Mouse (Mus musculus): Measurements from ENCODE around the gene Ptov1. TPM values are rescaled to one million over a fixed set of nuclear protein-coding genes. Genes with fewer than 3 reads are reported as not detected.

Gene Ptov1
- polyA plus RNA-seq, 1 experiment: 306 TPM

DNA sequence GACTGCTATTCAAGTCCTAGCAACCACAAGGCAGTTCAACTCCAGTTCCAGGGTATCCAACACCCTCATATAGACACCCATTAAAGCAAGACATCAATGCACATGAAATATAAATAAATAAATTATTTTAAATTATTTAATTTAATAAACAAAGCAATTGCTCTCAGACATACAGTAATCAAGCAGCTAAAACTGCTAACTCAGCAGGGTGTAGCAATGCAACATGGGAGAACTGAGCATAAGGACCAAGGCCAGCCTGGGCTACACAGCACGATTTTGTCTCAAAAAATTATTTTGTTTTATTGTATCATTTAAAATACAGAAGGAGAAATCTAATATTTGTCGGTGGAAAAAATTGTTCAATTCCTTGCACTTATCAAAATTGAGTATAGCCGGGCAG lies 24.6 kb upstream of the Ptov1 start:
- TF ChIP-seq GATA1 (IDR thresholded peaks at IDR 0.05; ENCODE audit: low read length): no peak

DNA sequence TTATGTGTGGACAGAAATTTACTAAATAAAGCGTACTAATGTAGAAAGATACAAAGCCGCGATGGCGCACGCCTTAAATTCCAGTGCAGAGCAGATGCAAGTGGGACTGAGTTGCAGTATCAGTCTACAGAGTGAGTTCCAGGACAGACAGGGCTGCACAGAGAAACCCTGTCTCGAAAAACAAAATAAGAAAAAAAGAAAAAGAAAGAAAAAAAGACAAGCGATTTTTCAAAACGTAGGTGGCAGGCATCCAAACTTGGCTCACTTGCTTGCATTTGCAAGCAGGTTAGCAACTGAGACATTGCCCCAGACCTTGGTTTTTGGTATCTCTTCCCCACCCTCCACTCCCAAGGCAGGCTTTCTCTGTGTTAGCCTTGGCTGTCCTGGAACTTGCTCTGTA lies 23.6 kb upstream of the Ptov1 start:
- TF ChIP-seq GATA1 (IDR thresholded peaks at IDR 0.05; ENCODE audit: low read length): no peak

DNA sequence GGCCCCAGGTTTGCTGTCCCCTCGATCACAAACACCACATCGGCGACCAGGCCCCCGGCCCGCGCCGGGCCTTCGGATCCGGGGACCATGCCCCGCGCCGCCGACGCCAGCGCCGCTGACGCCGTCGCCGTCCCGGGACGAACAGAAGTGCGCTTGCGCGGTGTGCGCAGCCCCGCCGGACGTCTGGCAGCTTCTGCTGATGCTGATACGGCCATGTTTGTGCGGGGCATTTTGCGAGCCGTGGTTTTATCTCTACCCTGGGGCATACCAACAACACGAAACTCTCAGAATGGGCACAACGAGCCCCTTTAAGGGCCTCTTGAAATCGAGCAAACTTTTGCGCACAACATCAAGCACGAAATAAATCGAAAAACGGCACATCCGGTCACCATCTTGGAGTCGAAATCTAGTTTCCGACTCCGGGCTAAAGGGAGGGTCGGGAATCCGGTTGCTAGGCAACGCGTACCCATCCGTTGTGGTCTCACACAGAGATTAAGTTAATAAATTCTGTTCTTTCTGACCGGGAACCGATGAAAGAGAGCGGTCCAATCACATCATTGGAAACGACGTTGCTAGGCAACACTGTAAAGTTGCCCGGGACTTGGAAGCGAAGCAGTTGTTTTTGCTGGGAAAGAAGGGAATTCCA lies 22.8 kb upstream of the Ptov1 start, which contains the start of gene Med25:
Med25 (minus strand) TSS at position 437 of the 646 bp plus-strand sequence.
- TF ChIP-seq GATA1 (IDR thresholded peaks at IDR 0.05; ENCODE audit: low read length): no peak

DNA sequence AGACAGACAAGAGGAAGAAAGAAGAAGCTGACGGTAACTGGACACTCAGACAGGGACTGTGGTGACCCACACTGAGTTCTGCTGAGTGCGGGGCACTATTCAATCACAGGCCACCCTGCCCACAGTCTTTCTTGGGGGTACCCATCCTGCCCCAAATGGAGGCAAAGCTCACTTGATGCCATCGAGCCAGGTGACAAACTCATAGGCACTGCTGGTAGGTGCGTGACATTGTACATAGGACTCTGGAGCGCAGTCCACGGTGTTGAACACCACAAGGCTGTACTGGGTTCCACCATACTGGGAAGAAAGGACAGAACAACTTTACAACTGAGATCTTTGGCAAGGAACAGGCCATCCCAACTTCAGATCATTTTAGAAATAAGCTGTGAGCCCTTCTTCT lies 22.0 kb upstream of the Ptov1 start:
- TF ChIP-seq GATA1 (IDR thresholded peaks at IDR 0.05; ENCODE audit: low read length): no peak

DNA sequence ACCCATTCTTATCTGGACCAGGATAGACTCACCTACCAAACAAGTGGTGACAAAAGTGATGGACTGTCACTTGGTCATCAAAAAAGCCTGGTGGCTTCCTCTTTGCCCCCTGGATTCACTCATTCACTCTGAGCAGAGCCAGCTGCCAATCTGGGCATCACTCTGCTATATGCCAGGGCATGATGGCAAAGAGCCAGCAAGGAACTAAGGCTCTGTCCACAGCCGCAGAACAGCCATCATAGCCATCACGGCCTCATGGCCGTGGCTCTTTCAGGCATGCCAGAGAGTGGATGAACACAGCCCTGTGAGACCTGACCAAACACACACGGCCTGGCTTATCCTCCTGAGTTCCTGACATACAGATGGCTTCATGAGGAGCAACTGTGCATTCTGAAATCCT lies 21.1 kb upstream of the Ptov1 start:
- TF ChIP-seq GATA1 (IDR thresholded peaks at IDR 0.05; ENCODE audit: low read length): no peak

DNA sequence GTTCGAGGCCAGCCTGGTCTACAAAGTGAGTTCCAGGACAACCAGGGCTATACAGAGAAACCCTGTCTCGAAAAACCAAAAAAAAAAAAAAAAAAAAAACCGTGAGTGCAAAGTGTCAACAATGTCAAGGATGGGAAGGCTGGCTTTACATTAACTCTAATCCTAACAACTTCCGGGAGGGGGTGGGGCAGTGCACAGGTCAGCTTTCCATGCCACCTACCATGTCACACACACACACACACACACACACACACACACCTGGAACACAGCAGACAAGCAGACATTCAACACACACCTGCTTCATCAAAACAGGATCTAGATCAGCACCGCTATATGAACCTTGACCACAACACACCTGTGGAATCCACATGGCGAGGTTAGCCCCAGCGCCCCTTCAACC lies 20.6 kb upstream of the Ptov1 start:
- TF ChIP-seq GATA1 (IDR thresholded peaks at IDR 0.05; ENCODE audit: low read length): no peak

DNA sequence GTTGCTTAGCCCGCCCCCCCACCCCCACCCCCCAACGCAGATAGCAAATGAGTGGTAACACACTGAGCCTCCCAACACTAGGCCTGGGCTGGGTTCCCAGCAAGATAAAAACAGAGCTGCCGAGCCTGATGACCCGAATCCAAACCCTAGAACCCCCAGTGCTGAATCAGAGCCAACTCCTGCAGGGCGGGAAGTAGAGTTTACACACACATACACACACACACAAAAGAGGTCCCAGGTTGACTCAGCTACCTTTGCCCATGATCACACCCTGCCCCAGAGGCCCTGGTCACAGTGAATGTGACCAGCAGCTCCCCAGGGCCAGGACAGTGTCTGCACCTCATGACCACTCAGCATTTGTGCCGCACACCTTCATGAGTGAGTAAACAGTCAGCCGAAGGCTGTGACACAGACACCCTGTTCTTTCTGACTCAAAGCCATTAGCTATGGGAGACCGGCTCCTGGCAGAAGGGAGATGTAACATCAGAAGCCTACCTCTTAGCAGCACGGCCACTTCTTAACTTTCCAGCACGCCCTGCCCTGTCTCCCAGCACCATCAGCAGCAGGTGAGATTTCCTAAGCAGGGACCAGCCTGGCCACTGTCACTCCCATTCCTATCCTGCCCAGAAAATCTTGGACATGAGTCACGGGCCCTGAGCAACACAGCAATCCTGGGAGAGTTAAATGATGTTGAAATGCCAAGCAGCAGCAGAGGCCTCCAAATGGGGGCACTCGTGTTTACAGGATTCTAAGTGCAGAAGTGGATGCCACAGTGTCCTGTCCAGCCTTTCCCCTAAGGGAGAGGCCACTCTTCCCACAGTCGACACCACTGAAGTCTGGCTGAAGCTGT lies 18.9 kb upstream of the Ptov1 start:
- TF ChIP-seq GATA1 (IDR thresholded peaks at IDR 0.05; ENCODE audit: low read length): no peak

DNA sequence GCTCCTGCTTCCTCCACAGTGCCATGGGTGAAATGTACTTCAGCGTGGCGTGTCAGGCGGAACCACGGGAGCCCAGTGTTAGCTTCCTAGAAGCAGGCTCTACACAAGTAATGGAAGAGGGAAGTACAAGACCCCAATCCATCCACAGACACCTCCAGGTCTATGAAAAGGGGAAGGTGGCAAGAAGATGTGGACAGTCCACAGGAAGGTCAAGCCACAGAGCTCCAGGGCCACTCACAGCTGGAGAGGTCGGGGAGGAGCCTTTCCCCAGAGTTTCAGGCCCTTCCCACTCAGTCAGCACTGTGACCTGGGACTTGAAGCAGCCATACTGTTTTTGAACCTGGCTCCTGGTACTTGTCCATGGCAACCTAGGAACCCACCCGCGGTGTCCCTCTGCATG lies 17.4 kb upstream of the Ptov1 start:
- TF ChIP-seq GATA1 (IDR thresholded peaks at IDR 0.05; ENCODE audit: low read length): no peak

DNA sequence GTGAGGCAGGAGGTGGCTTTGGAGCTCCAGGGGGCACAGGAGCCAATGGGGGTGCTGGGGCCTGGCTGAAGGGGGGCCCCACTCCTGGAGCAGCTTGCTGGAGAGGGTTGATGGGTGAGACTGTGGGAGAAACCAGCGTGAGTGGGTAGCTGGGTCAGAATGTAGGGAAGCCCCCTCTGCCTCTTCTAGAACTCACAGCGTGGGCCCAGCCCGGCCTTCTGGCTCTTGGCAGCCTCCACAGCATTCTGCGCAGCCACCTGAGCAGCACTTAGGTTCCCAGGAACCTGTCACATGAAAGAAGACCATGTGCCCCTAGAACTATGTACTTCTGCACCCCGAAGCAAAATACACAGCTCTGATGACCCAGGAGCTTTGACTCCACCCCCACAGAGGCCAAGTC lies 15.0 kb upstream of the Ptov1 start:
- no peak for TF ChIP-seq GATA1 (IDR thresholded peaks at IDR 0.05; ENCODE audit: low read length)

DNA sequence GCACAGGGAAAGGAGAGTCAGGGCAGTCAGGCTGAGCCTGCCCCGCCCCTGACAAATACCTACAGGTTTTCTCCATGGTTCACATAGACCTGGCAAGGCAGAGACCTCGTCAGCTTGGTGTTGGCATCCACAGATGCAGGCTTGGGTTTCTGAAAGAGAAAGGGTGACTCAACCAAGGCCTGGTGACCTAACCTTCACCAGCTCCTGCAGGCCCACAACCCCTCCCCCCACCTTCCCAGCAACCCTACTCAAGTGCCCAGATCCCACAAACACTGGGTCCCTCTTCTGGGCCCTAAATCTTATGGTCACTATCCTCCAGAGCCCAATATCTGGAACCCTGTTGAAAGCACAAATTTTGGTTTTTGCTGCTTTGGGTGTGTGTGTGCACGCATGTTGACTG lies 13.4 kb upstream of the Ptov1 start:
- TF ChIP-seq GATA1 (IDR thresholded peaks at IDR 0.05; ENCODE audit: low read length): no peak

DNA sequence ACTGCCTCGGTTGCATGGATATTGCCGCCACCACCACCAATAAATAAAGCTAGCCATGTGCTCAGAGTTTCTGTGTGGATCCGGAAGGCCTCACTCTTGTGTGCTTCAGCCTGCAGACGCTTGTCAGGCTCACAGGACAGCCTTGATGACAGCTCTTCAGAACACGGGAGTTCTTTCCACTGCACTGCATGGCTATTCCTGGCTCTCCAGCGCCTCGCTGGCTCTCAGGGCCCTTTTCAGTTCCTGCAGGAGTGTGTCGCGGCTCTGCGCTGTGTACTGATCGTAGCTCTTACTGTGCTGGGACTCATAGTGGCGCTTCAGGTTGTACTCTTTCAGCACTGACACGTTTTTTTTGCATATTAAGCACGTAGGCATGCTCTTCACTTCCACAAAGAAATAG lies 8.2 kb upstream of the Ptov1 start:
- TF ChIP-seq GATA1 (IDR thresholded peaks at IDR 0.05; ENCODE audit: low read length): no peak

DNA sequence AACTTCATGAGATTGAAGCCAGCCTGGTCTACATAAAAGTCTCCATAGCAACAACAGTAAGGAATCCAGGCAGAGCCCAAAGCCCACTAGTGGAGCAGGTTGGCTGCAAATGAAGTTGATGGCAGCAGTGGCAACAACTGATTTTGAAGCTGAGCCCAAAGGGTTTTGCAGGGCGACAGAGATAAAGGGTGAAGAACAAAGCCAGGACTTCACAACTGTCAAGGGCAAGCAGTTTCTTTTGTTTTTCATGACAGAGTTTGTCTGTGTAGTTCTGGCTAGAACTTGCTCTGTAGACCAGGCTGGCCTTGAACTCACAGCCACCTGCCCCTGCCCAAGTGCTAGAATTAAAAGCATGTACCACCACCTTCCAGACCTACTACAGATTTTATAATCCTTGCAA lies 1.6 kb upstream of the Ptov1 start:
- no peak for TF ChIP-seq GATA1 (IDR thresholded peaks at IDR 0.05; ENCODE audit: low read length)

DNA sequence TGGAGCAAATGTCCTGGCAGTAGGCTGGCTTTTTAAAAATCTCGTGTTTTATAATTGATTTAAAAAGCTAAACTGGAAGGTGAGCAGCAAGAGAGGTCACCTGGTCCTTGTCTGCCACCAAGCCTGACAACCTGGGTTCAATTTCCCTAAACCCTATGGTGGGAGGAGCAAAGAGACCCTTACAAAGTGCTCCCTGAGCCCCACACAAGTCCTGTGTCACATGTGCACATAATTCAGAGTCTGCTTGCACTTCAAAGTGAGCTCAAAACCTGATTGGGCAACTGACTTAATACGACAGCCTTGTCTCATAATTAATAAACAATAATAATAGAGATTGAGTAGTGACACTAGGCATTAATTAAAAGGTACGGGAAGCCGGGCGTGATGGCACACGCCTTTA lies 1.0 kb upstream of the Ptov1 start:
- no peak for TF ChIP-seq GATA1 (IDR thresholded peaks at IDR 0.05; ENCODE audit: low read length)

DNA sequence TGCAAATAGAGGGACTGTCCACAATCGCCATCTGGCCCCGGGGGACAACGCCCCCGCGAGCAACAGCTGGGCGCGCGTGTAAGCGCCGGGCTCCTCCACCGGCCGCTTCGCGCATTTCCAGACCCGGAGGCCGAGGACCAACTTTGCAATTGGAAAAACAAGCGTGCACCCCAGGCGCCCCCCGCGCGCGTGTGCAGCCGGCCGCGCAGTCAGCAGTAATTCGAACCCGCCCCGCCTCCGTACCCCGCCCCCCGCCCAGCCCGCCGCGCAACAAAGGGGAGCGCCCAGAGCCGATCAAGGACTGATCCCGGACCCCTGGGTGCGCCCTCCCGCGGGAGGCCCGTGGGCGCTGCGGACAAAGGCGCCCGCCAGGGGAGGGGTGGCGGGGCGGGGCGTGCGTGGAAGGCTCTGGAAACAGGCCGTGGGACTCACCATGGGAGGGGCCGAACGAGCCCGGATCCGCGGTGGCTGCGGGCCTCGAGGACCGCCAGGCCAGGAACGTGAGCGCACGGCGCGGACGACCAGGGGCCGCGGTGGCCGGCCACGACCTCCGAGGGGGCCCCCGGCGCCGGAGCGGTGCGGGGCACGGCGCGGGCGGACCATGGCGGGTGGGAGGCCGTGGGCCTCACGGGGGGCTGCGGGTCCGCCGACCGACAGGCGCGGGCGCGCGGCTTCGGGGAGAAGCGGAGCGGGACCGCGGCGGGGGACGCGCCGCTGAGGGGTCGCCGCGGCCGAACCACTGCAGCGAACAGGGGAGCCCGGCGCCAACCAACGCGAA lies 480 bp downstream of the Ptov1 start:
- no peak for TF ChIP-seq GATA1 (IDR thresholded peaks at IDR 0.05; ENCODE audit: low read length)

DNA sequence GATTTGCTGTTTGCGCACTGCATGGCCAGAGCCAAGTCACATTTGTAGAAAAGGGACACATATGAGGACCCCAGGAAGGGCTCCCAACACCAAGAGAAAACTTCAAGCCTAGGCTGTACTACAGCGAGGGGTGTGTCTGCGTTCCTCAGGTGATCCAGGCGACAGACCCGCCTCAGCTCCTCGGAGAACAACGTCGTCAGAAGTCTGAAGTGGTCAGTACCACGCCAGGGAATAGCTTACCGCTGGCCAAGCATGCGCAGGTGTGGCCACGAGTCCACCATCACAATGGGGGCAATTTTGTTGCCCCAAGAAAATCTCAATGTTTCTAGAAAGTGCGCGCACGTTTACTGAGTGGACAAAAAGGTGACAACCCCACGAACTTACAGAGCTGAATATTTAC lies 1.1 kb downstream of the Ptov1 start:
- TF ChIP-seq GATA1 (IDR thresholded peaks at IDR 0.05; ENCODE audit: low read length): no peak

DNA sequence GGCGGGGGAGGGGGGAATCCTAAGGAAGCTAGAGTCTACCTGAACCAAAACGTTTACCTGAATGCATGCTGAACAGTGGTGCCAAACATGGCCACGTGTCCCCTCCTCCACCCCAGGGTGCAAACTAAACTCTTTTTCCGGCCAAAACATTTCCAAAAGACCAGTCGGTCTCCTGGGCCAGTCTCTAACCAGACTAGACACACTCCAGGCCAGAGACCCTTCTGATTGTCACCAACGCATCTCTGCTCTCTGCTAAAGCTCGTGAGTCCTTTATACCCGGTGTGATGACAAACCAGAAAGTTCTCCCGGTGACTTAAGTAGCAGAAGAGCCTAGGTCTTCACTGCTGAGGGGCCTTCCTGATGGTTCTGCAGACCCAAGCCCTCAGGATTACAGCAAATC lies 1.8 kb downstream of the Ptov1 start:
- no peak for TF ChIP-seq GATA1 (IDR thresholded peaks at IDR 0.05; ENCODE audit: low read length)

All from G1E-ER4 (cell line).